Mouse (Mus musculus) mature B cell (primary cell): ENCODE measurements around the gene Rbfox1.

Experiments used
- in situ Hi-C: fragments of 300-500 bp; cut with MboI; formaldehyde crosslinking; loops from 2 replicates; pipeline ENCODE4 v1.14.3; 2019

Rbfox1 gene

DNA sequence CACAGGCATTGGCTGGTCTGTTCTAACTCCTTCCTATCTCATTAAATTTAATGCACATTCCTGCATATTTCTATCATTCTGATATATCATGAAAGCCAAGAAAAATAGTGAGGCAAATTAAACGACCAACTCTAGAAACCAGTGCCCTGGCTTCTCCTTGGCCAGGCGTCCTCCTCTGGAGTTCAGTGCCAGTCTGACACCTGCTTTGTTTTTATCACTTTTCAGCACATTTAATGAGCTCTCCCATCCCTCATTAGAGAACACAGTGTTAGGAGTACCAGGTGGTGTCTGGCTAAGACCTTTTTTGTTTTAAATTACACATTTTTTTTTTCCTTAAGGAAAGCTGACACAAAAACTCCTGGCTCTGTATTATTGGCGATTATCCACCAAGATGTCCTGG lies 1489.0 kb downstream of the Rbfox1 start:
- in situ Hi-C loops = no loop called here

DNA sequence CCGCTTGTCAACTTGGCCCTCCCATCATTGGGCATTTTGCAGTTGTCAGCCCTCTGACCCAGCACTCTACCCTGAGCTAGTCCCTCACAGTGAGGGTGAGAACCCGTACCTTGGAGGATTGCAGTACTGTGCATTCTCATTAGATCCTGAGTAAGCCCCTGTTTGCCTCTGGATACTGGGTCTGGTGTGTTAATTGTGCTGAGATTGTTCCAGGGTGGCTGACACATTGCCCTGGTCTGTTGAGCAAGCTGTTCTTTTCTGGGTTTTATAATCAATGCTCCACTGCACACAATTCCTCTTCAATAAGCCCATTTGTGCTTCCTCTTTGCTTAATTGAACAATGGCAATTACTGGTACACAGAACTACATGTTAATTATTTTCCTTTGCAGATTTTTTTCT lies 1489.5 kb downstream of the Rbfox1 start:
- in situ Hi-C loops = no loop called here

DNA sequence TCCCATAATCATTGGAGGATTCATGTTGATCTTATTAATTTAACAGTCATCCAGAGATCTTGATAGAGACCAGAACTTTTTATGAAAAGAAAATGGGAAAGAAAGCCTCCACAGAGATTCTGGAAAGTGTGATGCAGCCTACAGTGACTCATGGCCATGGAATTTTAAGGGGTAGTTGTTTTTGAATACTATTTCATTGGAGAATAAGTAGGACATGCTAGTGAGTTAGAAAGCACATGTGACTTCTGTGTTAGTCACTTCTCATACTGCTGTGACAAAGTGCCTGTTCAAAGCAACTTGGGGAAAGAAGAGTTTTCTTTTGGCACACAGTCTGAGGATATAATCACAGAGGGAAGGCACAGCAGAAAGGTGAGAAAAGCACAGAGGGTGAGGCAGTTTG lies 1510.9 kb downstream of the Rbfox1 start:
- in situ Hi-C loops = no loop called here

DNA sequence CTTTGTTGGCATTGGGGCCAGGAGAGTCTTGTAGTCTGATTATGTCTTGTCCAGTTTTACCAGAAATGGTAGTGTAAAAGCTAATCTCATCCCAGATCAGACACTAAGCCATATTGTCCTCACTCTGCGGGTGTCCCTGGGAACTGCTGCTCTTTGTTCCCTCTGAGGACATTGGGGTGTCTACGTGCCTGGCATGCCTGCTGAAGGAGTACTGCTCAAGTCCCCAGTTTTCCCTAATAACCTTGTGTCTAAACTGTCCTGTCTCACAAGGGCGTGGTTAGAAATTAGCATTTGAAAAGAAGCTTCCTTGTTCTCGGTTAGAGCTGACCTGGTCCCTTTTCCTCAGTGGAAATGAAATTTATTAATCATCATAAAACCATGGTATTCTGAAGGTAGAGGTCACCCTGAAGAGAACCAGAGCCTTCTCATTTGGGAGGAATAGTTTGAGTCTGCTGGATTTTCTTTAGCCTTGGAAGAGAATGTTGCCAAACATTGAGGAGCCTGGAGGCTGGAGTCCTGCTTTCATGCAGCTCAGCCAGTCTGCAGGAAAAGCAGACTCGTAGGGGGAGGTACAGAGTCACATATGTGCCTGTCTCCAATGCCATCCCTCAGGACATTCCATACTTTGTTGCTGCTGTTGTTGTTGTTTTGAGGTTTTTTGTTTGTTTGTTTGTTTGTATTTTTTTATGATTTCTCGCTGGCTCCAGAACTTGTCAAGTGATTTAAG lies 1519.8 kb downstream of the Rbfox1 start:
- in situ Hi-C loops = no loop called here

DNA sequence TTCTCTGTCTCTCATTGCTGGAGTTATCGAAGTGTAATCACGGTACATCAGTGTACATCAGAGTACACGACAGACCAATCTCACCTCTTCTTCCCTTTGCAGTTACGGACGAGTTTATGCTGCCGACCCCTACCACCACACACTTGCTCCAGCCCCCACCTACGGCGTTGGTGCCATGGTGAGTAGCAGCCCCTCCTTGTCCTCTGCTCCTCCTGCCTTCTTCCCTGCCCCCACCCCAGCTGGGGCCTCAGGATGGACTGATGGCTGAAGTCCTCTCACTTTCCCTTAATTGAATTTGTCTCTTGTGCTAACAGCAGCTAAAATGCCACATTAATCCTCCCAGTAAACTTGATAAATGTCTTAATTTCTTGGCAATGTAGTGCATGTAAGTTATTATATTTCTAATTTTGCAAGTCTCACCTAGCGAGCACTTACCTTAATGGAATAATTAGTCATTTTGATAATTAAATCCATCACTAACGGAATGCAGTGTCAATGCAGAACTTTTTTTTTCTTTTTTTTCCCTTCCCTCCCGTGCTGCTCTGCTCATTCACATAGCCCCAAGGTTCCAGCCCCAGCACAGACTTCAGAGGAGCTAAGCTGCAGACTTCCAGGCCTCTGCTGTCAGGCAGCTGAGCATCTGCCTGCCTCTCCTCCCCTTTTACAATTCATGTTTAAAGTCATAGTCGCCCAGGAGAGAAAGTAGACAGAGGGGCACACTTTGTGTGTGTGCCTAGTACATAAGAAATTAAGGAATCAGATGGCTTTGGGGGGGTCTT lies 1522.9 kb downstream of the Rbfox1 start:
- in situ Hi-C loops = no loop called here

DNA sequence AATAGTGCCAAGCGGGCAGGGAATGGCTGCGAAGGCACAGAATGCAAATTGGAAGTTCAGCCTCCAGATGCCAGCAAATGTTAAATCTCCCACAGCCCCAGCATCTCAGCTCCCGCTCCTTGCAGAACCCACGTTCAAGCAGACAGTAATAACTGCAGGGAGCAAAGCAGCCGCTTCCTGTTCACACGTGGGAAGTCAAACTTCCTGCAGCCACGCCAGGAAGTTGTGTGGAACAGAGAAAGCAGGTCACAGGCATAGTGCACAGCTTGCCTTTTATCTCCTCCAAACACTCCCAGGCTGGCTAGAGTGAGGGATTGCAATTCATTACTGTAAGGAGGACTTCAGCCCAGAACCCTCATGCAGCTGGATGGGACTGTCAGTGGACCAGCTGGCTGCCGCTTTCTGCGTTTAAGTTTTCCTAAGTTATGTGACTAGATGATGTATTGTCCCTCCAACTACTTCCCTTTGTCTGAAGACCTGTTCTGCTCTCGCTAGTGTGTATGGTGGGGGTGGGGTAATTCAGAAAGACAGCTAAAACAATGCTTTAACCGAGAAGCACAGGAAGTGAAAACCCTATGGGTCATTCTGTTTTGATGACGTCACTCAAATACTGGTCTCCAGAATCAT lies 1534.6 kb downstream of the Rbfox1 start:
- in situ Hi-C loops = no loop called here

DNA sequence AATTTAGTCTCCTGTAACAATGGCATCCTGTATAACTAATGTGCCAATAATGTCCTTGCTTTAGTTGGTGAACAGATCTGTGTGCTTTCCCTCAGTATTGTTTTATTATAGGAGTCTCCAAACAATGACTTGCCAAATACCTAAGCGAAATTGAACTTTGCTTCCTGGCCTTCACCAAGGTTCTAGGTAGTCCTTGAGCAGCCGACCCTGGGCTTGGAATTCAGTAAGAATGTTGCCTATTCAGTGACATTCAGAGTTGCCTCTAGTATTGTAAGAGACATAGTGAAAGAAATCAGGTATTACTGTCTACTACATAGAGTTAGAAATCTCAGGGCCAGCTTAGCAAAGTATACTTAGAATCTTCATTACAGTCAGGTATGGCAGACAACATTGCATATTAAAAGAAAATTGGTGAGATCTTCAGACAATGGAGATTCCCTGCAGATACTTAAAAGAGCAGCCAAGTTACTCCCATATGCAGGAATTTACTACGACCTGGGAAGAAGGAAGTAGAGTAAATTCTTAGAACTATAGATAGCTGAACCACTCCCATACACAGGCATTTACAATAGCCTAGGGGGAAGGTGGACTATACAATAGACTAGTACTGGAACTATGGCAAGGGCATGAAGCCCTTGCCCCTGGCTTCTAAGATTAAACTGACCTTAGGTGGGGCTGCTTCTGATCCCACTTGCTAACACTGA lies 1540.4 kb downstream of the Rbfox1 start:
- in situ Hi-C loops = no loop called here

DNA sequence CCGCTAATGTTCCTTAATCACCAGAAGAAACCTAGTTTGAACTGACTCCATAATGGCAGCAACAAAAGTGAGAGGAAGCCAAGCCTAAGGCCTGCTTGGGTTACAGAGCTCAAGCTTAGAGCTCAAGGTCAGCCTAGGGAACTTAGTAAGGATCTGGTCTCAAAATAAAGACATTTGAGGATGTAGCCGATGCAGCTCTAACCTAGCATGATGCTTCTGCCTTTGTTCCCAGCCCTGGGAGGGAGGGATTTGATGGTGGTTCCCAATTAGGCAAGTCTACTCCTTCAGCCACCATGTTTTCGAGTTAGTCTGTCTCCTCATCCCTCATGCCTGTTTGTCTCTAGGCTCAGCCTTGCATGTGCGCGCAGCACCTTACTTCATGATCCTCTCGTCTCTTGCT lies 1548.1 kb downstream of the Rbfox1 start:
- in situ Hi-C loops = no loop called here

DNA sequence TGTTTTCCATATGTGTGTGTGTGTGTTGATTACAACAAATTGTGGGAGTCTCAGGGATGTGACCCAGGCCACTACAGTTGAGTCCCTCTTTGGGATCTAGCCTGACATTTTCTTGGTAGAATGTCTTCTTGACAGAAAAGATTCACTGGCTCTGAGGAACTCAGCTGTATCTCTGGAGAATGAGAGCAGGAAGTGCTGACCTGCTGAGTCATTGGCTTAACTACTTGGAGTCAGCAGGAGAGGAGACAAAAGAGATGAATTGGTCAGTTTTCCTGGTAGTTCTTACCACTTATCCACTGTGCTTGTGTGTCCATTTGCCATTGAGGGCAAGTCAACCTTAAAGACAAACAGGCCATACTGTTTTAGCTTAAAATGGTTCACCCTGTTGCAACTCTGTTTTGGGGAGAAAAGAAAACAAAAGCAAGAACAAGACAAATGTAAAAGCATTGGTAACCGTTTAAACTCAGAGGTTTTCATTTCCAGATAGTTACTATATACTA lies 1561.7 kb downstream of the Rbfox1 start:
- in situ Hi-C loops = no loop called here

DNA sequence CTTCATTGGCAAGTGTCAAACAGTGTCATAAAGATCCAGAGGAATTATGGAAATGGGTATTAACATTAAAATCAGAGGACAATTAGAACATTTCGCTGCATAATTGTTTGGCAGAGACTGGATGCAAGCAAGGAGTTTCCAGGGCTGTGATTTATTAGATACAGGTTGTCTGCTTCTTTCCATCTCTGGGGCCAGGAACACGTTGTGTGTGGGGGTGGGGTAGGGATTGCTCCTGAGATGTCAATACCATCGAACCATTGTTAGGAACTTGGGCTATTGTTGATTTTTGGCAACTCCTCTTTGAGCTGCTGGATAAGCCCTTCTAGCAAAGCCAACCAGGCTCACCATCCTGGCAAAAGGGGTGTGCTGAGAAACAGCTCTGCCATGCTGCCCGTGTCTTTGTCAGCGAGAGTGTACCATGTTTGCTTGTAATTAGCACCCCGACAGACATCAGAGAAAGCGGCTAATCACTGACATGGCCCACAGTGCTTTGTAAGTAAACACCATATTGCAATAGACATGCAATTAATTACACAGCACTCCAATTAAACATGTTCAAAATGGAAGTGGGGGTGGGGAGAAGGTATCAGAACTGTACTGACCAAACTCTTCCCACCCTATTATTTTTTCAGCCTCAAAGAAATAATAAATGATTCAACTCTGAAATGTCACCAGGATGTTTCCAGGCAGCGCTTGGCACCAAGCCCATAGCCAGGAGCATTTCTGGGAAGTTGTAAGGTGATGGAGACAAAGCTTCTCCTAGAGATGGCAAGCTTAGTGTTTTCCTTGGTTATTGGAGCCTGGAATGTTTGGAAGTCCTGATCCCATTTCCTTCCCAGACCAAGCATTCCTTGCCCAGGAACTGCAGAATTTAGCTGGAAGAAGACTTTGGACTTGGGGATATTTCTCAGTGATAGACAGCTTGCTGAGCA lies 1562.8 kb downstream of the Rbfox1 start:
- in situ Hi-C loops = no loop called here

DNA sequence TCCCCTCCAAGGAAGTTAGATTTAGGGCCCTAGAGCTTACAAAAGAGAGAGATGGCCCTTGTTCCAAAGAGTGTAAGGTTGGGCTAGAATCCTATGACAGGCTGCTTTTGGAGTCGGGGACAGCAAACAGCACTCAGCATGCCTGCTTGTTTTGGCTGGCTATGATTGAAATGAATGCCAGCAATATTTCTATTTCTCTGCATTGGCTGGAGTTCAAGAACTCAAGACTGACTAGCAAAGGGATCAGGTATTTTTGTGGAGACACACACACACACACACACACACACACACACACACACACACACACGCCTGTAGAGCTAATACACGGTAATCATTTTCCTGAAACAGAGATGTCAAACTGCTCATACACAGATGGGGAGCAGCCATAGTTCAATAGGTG lies 1566.0 kb downstream of the Rbfox1 start:
- in situ Hi-C loops = no loop called here

DNA sequence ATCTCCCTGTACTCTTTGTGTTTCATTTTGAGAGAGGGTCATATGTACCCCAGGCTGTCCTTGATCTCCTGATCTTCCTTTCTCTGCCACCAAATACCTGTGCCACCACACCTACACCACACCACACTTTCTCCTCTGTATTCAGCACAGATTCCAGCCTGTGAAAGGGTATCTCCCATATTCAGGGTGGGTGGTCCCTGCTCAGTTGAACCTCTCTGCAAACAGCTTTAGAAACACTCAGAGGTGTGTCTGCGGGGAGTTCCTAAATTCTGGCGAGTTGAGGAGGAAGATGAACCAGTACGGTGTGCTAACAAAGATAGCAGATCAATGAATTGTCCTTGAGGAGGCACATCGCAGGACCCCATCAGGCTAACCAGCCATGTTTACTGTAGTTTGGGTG lies 1572.4 kb downstream of the Rbfox1 start:
- in situ Hi-C loops = no loop called here
